Mouse (Mus musculus) small intestine, adult 2 months (tissue): ENCODE results near the gene Sbf1. TPM values are rescaled to one million over a fixed set of nuclear protein-coding genes. Genes with fewer than 3 reads are reported as not detected.

ENCODE experiments used
- H3K27ac ChIP-seq: fragments of 200-500 bp; 2 replicates; pipeline ENCODE4 v1.5.1; 2012; ENCODE audit warnings: low read depth, low read length, control low read depth, inconsistent platforms; ENCODE audit not compliant: insufficient read depth
- H3K27me3 ChIP-seq: fragments of 200-500 bp; 2 replicates; pipeline ENCODE4 v1.6.1; 2012; ENCODE audit warnings: mild to moderate bottlenecking, moderate library complexity, low read length, inconsistent platforms; ENCODE audit not compliant: control insufficient read depth, insufficient read depth
- H3K36me3 ChIP-seq: fragments of 200-500 bp; 2 replicates; pipeline ENCODE4 v1.6.1; 2012; ENCODE audit warnings: mild to moderate bottlenecking, low read length, control low read depth, inconsistent platforms; ENCODE audit not compliant: control insufficient read depth, insufficient read depth
- H3K4me1 ChIP-seq: fragments of 200-500 bp; 2 replicates; pipeline ENCODE4 v1.6.1; 2012; ENCODE audit warnings: low read length, inconsistent platforms, mixed read lengths; ENCODE audit not compliant: control insufficient read depth, insufficient read depth, insufficient read length
- H3K4me3 ChIP-seq: fragments of 200-500 bp; 2 replicates; pipeline ENCODE4 v1.5.1; 2012; ENCODE audit warnings: low read depth, mild to moderate bottlenecking, control low read depth, inconsistent platforms, low read length, moderate library complexity
- CTCF ChIP-seq: fragments of 200-500 bp; IDR thresholded peaks from 2 replicates; pipeline ENCODE4 v1.5.1; 2012; ENCODE audit warnings: low read depth, mild to moderate bottlenecking, control low read depth, inconsistent platforms, low read length, moderate library complexity, mixed read lengths; ENCODE audit not compliant: insufficient replicate concordance, insufficient read length; ENCODE audit errors: extremely low read depth
- POLR2A ChIP-seq: fragments of 200-500 bp; IDR thresholded peaks from 2 replicates; pipeline ENCODE4 v1.6.1; 2012; ENCODE audit warnings: low read depth, mild to moderate bottlenecking, control low read depth, inconsistent platforms, low read length, moderate library complexity
- WGBS: fragments of 180-500 bp; shearing (Covaris S2); methylation state at CpG from one replicate; pipeline ENCODE4 v1.1.7; 2018; 5-methylcytosine and 5-hydroxymethylcytosine counted together
- polyA plus RNA-seq: library from polyadenylated mRNA; depleted of rRNA; stranded (reverse); fragments of >200 nt; gene quantifications from 2 replicates; pipeline ENCODE4 v1.2.3, GENCODE M21; 2012; rRNA removed

Sbf1 gene
- polyA plus RNA-seq: 123 and 189 TPM in 2 replicates

DNA sequence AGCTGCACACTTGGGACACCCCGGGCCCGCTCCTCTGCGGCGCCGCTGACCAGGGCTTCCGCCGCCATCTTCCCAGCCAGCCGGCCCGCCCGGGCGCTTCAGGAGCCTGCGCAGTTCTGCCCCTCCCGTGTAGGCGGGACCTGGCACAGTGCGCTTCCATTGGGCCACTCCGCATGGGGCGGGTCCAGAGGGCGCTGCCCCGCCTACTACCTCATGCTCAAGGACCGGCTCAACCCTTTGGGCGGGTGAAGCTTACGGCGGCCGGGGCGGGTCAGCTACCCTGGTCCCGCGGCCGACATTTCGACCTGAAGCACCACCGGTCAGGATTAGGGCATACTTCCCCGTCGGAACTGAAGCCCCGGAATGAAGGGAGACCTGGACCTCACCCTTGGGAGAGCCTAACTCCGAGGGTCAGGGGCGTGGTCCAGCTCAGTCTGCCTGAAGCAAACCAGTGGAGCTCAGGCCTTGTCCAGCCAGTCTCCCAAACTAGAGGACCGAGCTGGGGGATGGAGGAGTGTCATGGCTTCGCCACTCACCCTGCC, at the start of gene Sbf1:
Sbf1 (minus strand) TSS at position 122 of the 542 bp plus-strand sequence.
- H3K36me3 ChIP-seq: no peaks in the 10 kb centered on the region
- H3K27ac ChIP-seq: no peak within 1 kb of the TSS
- H3K4me1 ChIP-seq: peaks cover 17% of the 10 kb centered on the region
- no peak for TF ChIP-seq CTCF
- peak; percentile 90 for TF ChIP-seq POLR2A
- no peaks in the 10 kb centered on the region for H3K27me3 ChIP-seq
- H3K4me3 ChIP-seq: peak within 1 kb of the TSS; percentile 80
- WGBS: under 1% methylated on average over 37 of the region's 37 CpGs

DNA sequence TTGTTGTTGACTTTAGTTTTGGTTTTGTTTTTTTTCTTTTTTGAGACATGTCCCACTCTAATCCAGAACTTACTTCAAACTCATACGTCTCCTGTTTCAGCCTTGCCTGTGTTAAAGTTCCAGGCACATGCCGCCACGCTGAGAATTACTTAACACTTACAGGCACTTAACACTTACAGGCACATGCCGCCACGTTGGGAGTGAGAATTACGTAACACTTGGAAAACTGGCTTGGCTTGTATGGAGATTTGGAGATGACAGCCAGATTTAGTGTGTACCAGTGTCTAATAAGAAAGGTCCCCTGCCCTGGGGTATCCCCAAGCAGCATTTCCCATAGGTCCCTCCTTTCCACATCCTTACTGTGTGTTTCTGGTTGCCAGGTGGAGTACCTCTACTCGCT, 47.9 kb upstream of the Sbf1 start:
- peaks cover 69% of the 10 kb centered on the region for H3K36me3 ChIP-seq
- no peak overlapping the region for H3K27ac ChIP-seq
- no peak for TF ChIP-seq CTCF
- no peak for TF ChIP-seq POLR2A
- 83% methylated on average over 7 of the region's 7 CpGs for WGBS
- no peaks in the 10 kb centered on the region for H3K27me3 ChIP-seq
- H3K4me1 ChIP-seq: no peaks in the 10 kb centered on the region
- H3K4me3 ChIP-seq: no peak overlapping the region

DNA sequence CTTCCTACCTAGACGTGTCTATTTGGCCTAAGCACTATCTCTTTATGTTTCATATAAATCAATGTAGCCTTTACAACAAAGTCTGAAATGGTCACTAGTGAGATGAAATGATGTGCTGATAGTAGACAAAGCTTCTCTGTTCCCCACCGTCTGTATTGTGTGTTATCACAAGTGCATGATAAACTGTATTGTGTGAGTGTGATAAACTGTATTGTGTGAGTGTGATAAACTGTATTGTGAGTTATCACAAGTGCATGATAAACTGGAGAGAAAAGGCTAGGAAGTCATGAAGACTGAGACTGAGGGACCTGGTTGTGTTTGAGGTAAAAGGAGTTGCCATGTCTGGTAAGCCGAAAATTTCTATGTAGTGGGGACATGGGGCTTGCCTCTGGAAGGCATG, 43.7 kb upstream of the Sbf1 start:
- Histone ChIP-seq H3K4me1 (peaks cover 8% of the 10 kb centered on the region), H3K36me3 (peaks cover 31% of the 10 kb centered on the region), H3K27ac (no peak overlapping the region), H3K27me3 (no peaks in the 10 kb centered on the region), H3K4me3 (no peak overlapping the region)
- 69% methylated on average over 3 of the region's 3 CpGs for WGBS
- TF ChIP-seq CTCF: no peak
- no peak for TF ChIP-seq POLR2A

DNA sequence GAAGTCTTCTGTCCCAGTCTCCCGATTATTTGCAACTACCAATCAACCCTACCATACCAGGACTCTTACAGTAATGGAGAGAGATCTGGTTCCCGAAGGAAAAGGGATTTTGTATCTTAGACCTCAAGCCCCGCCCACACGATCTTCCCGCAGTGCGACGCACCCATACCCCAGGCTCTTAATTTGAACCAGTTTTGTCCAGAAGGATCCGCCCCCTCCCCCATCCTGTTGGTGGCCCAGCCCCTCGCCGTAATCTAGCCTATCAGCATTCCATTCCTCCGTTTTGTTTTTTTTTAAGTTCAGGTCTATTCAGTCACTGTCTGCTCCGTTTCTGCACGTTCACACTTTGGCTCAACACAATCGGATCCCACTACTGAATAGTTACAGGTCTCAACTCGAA, 41.3 kb upstream of the Sbf1 start:
- WGBS: 0% methylated on average over 15 of the region's 15 CpGs
- Histone ChIP-seq H3K36me3 (peaks cover 29% of the 10 kb centered on the region), H3K27ac (peak overlapping the region; percentile 40; the same call in 1 of the 2 replicates), H3K4me1 (peaks cover 8% of the 10 kb centered on the region), H3K27me3 (no peaks in the 10 kb centered on the region), H3K4me3 (peak overlapping the region; percentile 97)
- TF ChIP-seq CTCF: no peak
- TF ChIP-seq POLR2A: no peak

DNA sequence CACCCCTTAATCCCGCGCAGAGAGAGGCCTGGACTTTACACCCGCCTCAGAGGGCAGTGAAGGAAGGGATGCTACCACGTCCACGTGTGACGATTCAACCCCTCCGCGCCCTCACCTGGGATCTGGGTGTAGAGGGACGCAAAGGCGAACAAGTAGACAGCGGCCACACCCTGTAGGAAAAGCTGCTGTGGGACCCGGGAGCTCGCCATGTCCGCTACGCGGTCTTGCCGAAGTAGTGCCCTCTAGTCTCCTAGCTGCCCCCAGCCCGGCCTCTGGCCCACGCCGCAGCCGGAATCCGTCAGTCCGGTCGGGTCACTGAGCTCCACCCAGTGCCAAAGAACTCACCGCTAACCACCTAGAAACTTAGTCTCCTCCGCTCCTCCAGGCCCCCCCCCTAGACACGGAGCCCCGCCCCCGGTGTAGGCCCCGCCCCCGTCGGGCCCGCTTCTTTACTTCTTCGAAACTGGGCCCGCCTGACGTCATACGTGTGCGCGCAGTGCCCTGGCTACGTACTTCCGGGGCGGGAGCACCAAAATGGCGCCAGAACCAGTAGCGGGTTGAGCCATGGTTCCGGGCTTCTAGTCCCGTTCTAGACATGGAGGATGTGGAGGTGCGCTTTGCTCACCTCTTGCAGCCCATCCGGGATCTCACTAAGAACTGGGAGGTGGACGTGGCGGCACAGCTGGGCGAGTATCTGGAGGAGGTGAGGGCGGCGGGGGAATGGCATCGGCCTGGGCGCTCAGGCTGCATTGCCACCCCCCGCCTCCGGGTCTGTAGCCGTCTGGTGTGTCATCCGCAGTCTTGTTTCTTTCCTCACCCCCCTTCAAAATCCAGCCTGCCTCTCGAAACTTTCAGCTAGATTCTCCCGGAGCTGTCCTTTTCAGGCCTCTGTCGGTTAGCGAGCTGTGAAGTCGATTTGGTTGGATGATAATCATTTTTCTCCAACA, 40.4 kb upstream of the Sbf1 start, which contains the start of the genes Lmf2 and Ncaph2:
Lmf2 (minus strand) TSS at position 419 of the 947 bp plus-strand sequence.
Ncaph2 (plus strand) TSS at position 479 of the 947 bp plus-strand sequence.
- Histone ChIP-seq H3K4me3 (peak within 1 kb of the TSS; percentile 97), H3K27ac (peak within 1 kb of the TSS; percentile 65), H3K27me3 (no peaks in the 10 kb centered on the region), H3K36me3 (peaks cover 30% of the 10 kb centered on the region), H3K4me1 (peaks cover 8% of the 10 kb centered on the region)
- under 1% methylated on average over 64 of the region's 64 CpGs for WGBS
- TF ChIP-seq CTCF: no peak

DNA sequence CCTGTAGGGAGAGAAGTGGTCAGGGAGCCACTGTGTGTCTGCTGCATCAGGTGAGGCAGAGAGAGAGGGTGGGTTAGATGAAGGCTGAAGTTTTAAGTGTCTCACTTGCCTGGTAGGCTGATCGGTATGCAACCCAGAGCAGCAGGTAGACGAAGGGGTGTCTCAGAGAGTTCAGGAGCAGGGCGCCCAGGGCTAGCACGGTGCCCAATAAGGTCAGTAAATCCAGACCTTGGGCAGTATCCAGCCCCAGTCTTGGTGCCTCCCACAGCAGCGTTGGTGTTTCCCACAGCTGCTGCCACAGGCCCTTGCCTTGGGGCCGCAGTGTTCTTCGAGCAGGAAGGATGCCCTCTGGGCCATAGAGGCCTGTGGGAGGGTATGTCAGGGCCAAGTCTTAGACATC, 39.3 kb upstream of the Sbf1 start:
- no peak for TF ChIP-seq CTCF
- no peak for TF ChIP-seq POLR2A
- peaks cover 8% of the 10 kb centered on the region for H3K4me1 ChIP-seq
- H3K27me3 ChIP-seq: no peaks in the 10 kb centered on the region
- H3K27ac ChIP-seq: no peak overlapping the region
- WGBS: 65% methylated on average over 7 of the region's 7 CpGs
- H3K4me3 ChIP-seq: peak overlapping the region; percentile 97
- H3K36me3 ChIP-seq: peaks cover 31% of the 10 kb centered on the region

DNA sequence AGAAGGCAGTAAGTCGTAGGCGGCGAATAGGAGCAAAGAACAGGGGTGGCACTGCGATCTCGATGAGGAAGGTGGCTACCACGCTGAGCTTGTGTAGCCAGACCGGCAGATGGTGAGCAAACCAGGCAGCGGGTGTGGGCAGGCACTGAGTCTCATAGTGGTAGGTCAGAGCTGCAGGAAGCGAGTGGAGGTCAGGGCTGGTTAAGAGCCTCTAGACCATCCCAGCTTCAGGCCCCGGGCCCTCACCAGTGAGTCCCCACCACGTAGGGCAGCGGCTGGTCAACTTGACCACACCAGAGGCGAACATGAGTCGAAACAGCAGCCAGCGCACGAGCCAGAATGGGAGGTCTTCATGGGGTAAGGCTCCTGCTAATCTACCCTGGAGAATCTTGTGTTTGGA, 38.7 kb upstream of the Sbf1 start:
- peaks cover 8% of the 10 kb centered on the region for H3K4me1 ChIP-seq
- no peaks in the 10 kb centered on the region for H3K27me3 ChIP-seq
- WGBS: 93% methylated on average over 16 of the region's 16 CpGs
- peaks cover 31% of the 10 kb centered on the region for H3K36me3 ChIP-seq
- no peak overlapping the region for H3K4me3 ChIP-seq
- TF ChIP-seq POLR2A: no peak
- no peak for TF ChIP-seq CTCF
- H3K27ac ChIP-seq: no peak overlapping the region
